Mouse (Mus musculus): ENCODE data around the gene Fam102a.

Fam102a gene

GRCm38 (mm10) chr2:32608778-32609435, 73.8 kb downstream of the Fam102a start:
- no peak for DNase-seq (ENCODE audit: low spot score in 2 of 2)

- peak; percentile 58 to 71 for DNase-seq (ENCODE audit: low spot score in 2 of 2)
These were observed 75.6 kb downstream of the Fam102a start for GRCm38 (mm10) chr2:32610610-32611229.

- no peak for DNase-seq (ENCODE audit: low spot score in 2 of 2)
These were observed 77.1 kb downstream of the Fam102a start for GRCm38 (mm10) chr2:32612274-32612673.

- no peak for DNase-seq (ENCODE audit: low spot score in 2 of 2)
These were observed 82.0 kb downstream of the Fam102a start for GRCm38 (mm10) chr2:32617109-32617508.

- DNase-seq (ENCODE audit: low spot score in 2 of 2), result no peak
These were observed 82.5 kb downstream of the Fam102a start for GRCm38 (mm10) chr2:32617601-32618000.

GRCm38 (mm10) chr2:32618051-32618450, 82.9 kb downstream of the Fam102a start:
- no peak for DNase-seq (ENCODE audit: low spot score in 2 of 2)

All from right cerebral cortex, adult 2 months (tissue).